Mouse (Mus musculus) neutrophil, adult 83 days (primary cell): ENCODE data around the gene Tedc1. TPM values are rescaled to one million over a fixed set of nuclear protein-coding genes. Genes with fewer than 3 reads are reported as not detected.

Source experiments
- total RNA-seq, 2 experiments: library from RNA; stranded (reverse); gene quantifications; one replicate each; pipeline ENCODE4 v1.2.4; 2023

The Tedc1 gene
- total RNA-seq, result 10 to 100 TPM; 11.5 to 15.8 TPM

GRCm38 (mm10) chr12:113155887-113156539 lies at the start of gene Tedc1:
Gene Tedc1, plus strand, starts transcription at chr12:113156421.

GRCm38 (mm10) chr12:113139908-113140615 lies 16.2 kb upstream of the Tedc1 start, which contains the start of gene Crip2:
Gene Crip2, plus strand, starts transcription at chr12:113140236.

GRCm38 (mm10) chr12:113146112-113147057 lies 9.8 kb upstream of the Tedc1 start, which contains the start of gene Crip1:
Gene Crip1, plus strand, starts transcription at chr12:113146316.

GRCm38 (mm10) chr12:113185442-113186291 lies 29.4 kb downstream of the Tedc1 start, which contains the start of gene Tmem121:
Gene Tmem121, plus strand, starts transcription at chr12:113185930.

Other genes with a start within 250 kb of the Tedc1 start
- under 1 TPM; 0.26 to 0.90 TPM for gene Jag2, start 226.6 kb upstream of the Tedc1 start, total RNA-seq
- gene Nudt14, start 214.3 kb upstream of the Tedc1 start, total RNA-seq, result 1 to 10 TPM; 6.9 to 8.8 TPM
- 1 to 10 TPM; 3.4 to 5.5 TPM for gene Btbd6, start 179.9 kb upstream of the Tedc1 start, total RNA-seq
- gene Brf1, start 155.7 kb upstream of the Tedc1 start, total RNA-seq, result 10 to 100 TPM; 62.7 to 67.4 TPM
- gene Pacs2, start 141.9 kb upstream of the Tedc1 start, total RNA-seq, result 10 to 100 TPM; 60.4 to 61.1 TPM
- under 1 TPM; 0.37 to 0.49 TPM for gene Tex22, start 81.9 kb upstream of the Tedc1 start, total RNA-seq
- 10 to 100 TPM; 27.7 to 27.9 TPM for gene Mta1, start 58.1 kb upstream of the Tedc1 start, total RNA-seq
- 1 to 10 TPM; 4.0 to 6.7 TPM for gene Crip2, start 16.2 kb upstream of the Tedc1 start, total RNA-seq
- gene Crip1, start 10.1 kb upstream of the Tedc1 start, total RNA-seq, result 100 to 1,000 TPM; 588 to 649 TPM
- not detected for gene Tmem121, start 29.5 kb downstream of the Tedc1 start, total RNA-seq